Mouse (Mus musculus): Measurements from ENCODE around the gene Mast4. TPM values are rescaled to one million over a fixed set of nuclear protein-coding genes. Genes with fewer than 3 reads are reported as not detected.

Mast4 gene
- polyA plus RNA-seq, 1 experiment from 2014 or later: 14.6 TPM

DNA sequence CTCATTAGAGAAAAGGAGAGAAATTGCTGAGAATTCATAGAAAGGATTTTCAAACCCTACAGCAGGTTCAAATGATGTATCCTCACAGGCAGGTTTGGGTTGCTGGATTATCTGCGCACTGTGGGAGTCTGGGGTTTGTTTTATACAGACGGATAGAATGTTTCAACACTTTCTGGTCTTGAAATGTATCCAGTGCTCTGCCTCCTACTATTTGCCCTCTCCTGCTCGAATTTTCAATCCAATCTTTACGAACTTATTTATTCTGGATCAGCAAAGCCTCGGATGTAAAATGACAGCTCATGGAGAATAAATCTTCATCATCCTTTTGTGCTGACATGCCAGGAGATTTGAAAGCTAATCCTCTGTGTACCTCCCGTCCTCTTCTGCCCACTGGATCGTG is 281.6 kb downstream of the Mast4 start:
- Histone ChIP-seq H3K4me1 (no peaks in the 10 kb centered on the region), H3K27me3 (no peaks in the 10 kb centered on the region), H3K4me2 (replicated peaks) (no peak overlapping the region), H3K9me3 (no peaks in the 10 kb centered on the region), H3K9ac (replicated peaks) (no peak overlapping the region), H3K27ac (replicated peaks) (no peak overlapping the region), H3K36me3 (no peaks in the 10 kb centered on the region), H3K4me3 (no peak overlapping the region)
- 48% methylated on average over 7 of the region's 7 CpGs for WGBS
- ATAC-seq (replicated peaks): no peak

DNA sequence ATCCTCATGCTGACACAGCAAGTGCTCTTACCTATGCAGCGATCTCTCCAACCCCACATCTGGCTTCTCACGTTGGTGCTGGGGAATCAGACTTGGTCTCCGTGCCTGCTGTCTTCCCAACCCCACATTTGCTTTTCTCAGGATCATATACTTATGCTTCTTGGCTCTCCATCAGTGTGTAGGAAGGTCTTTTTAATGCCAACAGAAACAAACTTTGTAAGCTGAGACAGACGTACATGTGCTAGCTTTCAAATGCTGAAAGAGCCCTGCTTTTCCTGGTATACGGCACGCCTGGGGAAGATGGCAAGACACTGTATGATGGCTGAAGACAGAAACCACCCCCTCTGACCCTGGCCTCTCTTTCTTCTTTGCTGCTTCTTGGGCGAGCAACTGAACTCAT is 285.3 kb downstream of the Mast4 start:
- Histone ChIP-seq H3K4me3 (no peak overlapping the region), H3K36me3 (no peaks in the 10 kb centered on the region), H3K4me1 (no peaks in the 10 kb centered on the region), H3K9ac (replicated peaks) (no peak overlapping the region), H3K4me2 (replicated peaks) (no peak overlapping the region), H3K27ac (replicated peaks) (no peak overlapping the region), H3K9me3 (no peaks in the 10 kb centered on the region), H3K27me3 (no peaks in the 10 kb centered on the region)
- ATAC-seq (replicated peaks): no peak
- 82% methylated on average over 7 of the region's 7 CpGs for WGBS

GRCm38 (mm10) chr13:103043692-103044091 is 290.6 kb downstream of the Mast4 start:
- H3K9ac ChIP-seq (replicated peaks): no peak overlapping the region
- no peak overlapping the region for H3K4me2 ChIP-seq (replicated peaks)
- ATAC-seq (replicated peaks): no peak
- no peak overlapping the region for H3K4me3 ChIP-seq
- H3K27me3 ChIP-seq: no peaks in the 10 kb centered on the region
- no peak overlapping the region for H3K27ac ChIP-seq (replicated peaks)
- 96% methylated on average over 9 of the region's 9 CpGs for WGBS
- no peaks in the 10 kb centered on the region for H3K36me3 ChIP-seq
- H3K4me1 ChIP-seq: no peaks in the 10 kb centered on the region
- H3K9me3 ChIP-seq: no peaks in the 10 kb centered on the region

- no peaks in the 10 kb centered on the region for H3K27me3 ChIP-seq
- H3K4me2 ChIP-seq (replicated peaks): no peak overlapping the region
- H3K36me3 ChIP-seq: no peaks in the 10 kb centered on the region
- no peak overlapping the region for H3K9ac ChIP-seq (replicated peaks)
- WGBS: 84% methylated on average over 4 of the region's 4 CpGs
- no peak overlapping the region for H3K27ac ChIP-seq (replicated peaks)
- H3K9me3 ChIP-seq: no peaks in the 10 kb centered on the region
- H3K4me1 ChIP-seq: no peaks in the 10 kb centered on the region
- no peak for ATAC-seq (replicated peaks)
- H3K4me3 ChIP-seq: no peak overlapping the region
These were observed 291.3 kb downstream of the Mast4 start for GRCm38 (mm10) chr13:103043011-103043410.

DNA sequence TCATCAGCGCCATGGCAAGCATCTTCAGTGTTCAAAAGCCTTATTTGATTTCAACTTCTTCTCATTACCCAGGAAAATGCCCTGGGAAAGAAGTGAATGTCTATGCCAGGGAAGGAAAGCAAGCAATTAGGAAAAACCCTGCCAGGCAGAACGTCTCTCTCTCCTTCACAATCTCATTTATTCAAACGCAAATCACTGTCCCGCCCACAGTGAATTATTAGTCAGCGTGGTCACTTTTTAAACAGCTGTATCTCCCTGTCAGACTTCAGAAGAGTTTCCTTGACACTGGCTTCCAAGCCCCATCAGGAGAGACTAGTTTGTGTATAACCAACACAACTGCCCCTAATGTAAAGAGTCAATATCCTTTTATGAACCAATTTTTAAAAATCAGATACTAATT is 296.8 kb downstream of the Mast4 start:
- 12% methylated on average over 5 of the region's 5 CpGs for WGBS
- Histone ChIP-seq H3K4me3 (no peak overlapping the region), H3K4me1 (peaks cover 5% of the 10 kb centered on the region), H3K36me3 (no peaks in the 10 kb centered on the region), H3K9me3 (no peaks in the 10 kb centered on the region), H3K27ac (replicated peaks) (no peak overlapping the region), H3K9ac (replicated peaks) (no peak overlapping the region), H3K4me2 (replicated peaks) (no peak overlapping the region), H3K27me3 (no peaks in the 10 kb centered on the region)
- no peak for ATAC-seq (replicated peaks)

- no peaks in the 10 kb centered on the region for H3K9me3 ChIP-seq
- H3K36me3 ChIP-seq: no peaks in the 10 kb centered on the region
- no peak overlapping the region for H3K27ac ChIP-seq (replicated peaks)
- H3K4me3 ChIP-seq: no peak overlapping the region
- no peaks in the 10 kb centered on the region for H3K27me3 ChIP-seq
- 90% methylated on average over 5 of the region's 5 CpGs for WGBS
- no peak overlapping the region for H3K9ac ChIP-seq (replicated peaks)
- no peak overlapping the region for H3K4me2 ChIP-seq (replicated peaks)
- no peaks in the 10 kb centered on the region for H3K4me1 ChIP-seq
- ATAC-seq (replicated peaks): no peak
These were observed 304.9 kb downstream of the Mast4 start for GRCm38 (mm10) chr13:103029377-103029776.

DNA sequence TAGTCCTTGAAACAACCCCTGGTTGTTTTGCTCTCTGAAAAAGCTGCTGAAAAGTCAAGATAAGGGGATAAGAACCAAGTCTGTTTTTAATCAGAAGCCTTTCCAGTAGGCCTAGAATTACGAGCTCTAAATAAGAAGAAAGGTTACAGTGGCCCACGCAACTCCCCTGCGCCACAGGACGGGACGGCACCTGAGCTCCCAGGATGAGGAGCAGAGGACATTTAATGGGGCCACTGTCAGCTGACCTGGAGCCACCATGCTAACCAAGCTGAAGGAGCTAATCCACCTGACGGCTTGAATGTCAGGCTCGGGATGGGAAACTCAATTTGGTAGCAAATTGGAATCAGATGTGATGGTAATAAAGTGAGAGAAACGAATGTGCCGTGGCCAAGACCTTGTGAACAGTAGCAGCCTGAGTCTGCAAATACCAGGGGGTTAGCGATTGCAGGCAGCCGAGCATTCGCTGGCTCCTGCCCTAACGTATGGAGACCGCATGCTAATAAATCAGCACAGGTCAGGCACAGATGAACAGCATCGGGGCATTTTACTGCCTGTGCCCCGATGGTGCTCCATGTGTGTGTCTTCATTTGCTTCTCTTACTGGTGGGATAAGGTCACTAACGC is 306.7 kb downstream of the Mast4 start:
- Histone ChIP-seq H3K27ac (replicated peaks) (no peak overlapping the region), H3K9me3 (no peaks in the 10 kb centered on the region), H3K4me1 (no peaks in the 10 kb centered on the region), H3K36me3 (no peaks in the 10 kb centered on the region), H3K27me3 (no peaks in the 10 kb centered on the region), H3K4me3 (no peak overlapping the region), H3K4me2 (replicated peaks) (no peak overlapping the region), H3K9ac (replicated peaks) (no peak overlapping the region)
- 77% methylated on average over 17 of the region's 17 CpGs for WGBS
- no peak for ATAC-seq (replicated peaks)

DNA sequence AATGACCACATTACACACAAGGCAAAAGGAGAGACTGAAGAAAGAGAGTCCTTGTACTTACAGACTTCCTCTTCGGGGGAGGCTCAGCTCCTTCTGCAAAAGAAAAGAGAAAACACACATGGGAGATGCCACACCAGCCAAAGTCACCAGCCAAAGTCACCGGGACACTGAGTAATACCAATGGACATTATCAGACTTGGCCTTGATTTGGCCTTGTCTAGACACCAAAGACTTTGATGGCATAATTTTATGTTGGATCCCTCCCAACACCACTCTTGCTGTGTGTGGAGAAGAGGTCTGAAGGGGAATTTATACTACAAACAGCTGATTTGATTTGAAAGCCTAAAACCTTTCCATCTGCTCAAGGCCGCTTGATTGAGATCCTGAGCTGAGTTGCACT is 308.8 kb downstream of the Mast4 start:
- Histone ChIP-seq H3K27ac (replicated peaks) (no peak overlapping the region), H3K4me1 (no peaks in the 10 kb centered on the region), H3K36me3 (no peaks in the 10 kb centered on the region), H3K4me3 (no peak overlapping the region), H3K9me3 (no peaks in the 10 kb centered on the region), H3K4me2 (replicated peaks) (no peak overlapping the region), H3K27me3 (no peaks in the 10 kb centered on the region), H3K9ac (replicated peaks) (no peak overlapping the region)
- ATAC-seq (replicated peaks): no peak
- WGBS: 66% methylated on average over 3 of the region's 3 CpGs

DNA sequence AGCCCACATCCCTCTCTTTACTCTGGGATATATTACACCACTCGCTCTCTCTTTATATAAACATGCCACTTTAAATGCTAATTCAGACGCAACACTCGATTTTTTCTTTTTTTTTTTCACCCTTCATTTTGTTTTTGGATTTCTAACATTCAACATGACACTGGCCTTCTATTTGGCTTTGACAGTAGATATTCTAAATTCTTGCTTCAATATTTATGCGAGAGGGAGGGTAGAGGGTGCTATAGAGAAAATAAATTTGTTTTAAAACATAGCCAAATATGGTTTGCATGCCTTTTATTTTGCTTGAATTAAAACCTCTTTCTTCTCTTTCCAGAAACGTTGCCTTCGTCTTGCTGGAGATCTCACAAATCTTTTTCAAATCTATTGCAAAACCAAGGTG is 315.8 kb downstream of the Mast4 start:
- Histone ChIP-seq H3K27ac (replicated peaks) (no peak overlapping the region), H3K9ac (replicated peaks) (no peak overlapping the region), H3K4me2 (replicated peaks) (no peak overlapping the region), H3K4me3 (no peak overlapping the region), H3K9me3 (no peaks in the 10 kb centered on the region), H3K4me1 (no peaks in the 10 kb centered on the region), H3K27me3 (no peaks in the 10 kb centered on the region), H3K36me3 (no peaks in the 10 kb centered on the region)
- 59% methylated on average over 6 of the region's 6 CpGs for WGBS
- no peak for ATAC-seq (replicated peaks)

DNA sequence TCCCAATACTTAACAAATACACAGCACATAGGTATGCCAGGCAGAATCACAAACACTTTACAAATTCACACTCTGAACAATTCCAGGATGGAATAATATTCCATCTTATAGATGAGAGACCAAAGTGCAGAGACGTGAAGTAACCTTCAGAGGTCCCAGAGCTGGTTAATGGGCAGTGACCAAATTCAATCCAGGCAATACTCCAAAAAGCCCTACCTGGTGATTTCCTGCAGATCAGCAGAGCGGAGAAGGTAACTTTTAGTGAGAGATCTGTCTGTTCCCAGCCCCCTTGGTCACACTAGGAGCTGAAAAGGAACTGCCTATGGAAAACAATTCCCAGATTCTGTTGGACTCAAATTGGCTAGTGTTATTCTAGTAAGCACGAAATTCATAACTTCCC is 316.6 kb downstream of the Mast4 start:
- H3K27me3 ChIP-seq: no peaks in the 10 kb centered on the region
- H3K4me3 ChIP-seq: no peak overlapping the region
- H3K4me1 ChIP-seq: no peaks in the 10 kb centered on the region
- no peak overlapping the region for H3K27ac ChIP-seq (replicated peaks)
- H3K36me3 ChIP-seq: no peaks in the 10 kb centered on the region
- no peaks in the 10 kb centered on the region for H3K9me3 ChIP-seq
- 96% methylated on average over 3 of the region's 3 CpGs for WGBS
- ATAC-seq (replicated peaks): no peak
- no peak overlapping the region for H3K4me2 ChIP-seq (replicated peaks)
- no peak overlapping the region for H3K9ac ChIP-seq (replicated peaks)

DNA sequence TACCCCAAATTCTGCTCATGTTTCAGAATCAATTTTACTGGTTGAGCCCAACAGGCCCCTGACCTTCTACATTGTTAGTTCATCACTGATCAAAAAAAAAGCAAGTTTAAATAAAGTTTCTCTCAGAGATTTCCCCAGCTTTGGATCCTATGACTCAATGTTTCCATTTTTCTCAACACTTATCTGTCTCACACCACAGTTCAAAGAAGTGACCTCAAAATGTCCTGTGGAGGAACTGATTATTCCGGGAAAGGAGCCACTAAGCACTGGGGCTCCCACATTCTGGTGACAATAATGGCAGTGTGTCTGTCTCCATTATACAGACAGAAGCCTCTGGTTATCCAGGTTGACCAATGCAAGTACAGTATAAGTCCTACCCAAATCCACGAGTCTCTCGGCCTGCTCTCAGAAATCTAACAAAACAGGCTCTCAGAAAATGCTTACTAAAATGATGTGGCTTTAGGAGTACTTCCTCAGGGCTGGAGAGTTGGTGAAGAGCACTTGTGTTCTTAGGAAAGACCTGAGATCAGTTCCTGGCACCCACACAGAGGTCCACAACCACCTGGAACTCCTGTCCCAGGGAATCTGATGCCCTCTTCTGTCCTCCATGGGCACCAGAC is 319.1 kb downstream of the Mast4 start:
- Histone ChIP-seq H3K9ac (replicated peaks) (no peak overlapping the region), H3K4me2 (replicated peaks) (no peak overlapping the region), H3K4me1 (no peaks in the 10 kb centered on the region), H3K9me3 (no peaks in the 10 kb centered on the region), H3K4me3 (no peak overlapping the region), H3K27ac (replicated peaks) (no peak overlapping the region), H3K27me3 (no peaks in the 10 kb centered on the region), H3K36me3 (no peaks in the 10 kb centered on the region)
- no peak for ATAC-seq (replicated peaks)
- 90% methylated on average over 3 of the region's 3 CpGs for WGBS

DNA sequence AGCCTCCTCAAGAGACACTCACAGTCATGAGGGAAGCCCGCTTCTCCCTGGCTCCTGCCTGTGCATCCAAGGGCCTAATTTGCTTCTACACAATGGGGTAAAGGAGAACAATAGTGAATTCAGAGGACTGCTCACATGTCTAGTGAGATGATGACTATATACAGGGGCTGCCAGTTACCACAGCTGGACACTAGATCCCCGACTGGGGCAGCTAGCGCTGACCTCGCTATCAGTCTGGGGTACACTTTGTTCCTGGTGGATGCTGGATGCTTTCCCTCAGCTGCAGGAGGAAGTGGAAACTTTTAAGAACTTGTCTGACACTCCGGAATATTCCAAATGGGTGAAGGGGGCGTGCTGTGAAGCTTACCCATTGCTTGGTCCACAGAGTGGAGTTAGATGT is 319.7 kb downstream of the Mast4 start:
- Histone ChIP-seq H3K4me3 (no peak overlapping the region), H3K27ac (replicated peaks) (no peak overlapping the region), H3K36me3 (no peaks in the 10 kb centered on the region), H3K4me2 (replicated peaks) (no peak overlapping the region), H3K9me3 (no peaks in the 10 kb centered on the region), H3K4me1 (no peaks in the 10 kb centered on the region), H3K27me3 (no peaks in the 10 kb centered on the region), H3K9ac (replicated peaks) (no peak overlapping the region)
- no peak for ATAC-seq (replicated peaks)
- 46% methylated on average over 6 of the region's 6 CpGs for WGBS

DNA sequence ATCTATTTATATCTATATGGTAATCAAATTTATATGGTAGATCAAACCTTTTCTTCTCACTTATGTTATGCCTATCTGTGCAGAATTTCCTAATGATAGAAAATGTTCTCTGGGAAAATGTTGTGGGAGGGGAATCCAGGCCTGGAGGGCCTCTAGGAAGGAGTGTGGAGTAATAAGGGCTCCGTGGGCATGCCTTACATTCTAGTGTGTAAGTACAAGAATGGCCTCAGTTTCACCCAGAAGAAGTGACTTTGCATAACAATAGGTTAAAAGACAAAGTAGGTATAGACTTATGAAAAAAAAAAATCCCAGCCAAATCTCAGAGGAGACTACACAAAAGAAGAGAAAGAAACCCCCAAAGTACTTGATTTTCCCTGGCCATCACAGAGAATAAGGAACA is 320.1 kb downstream of the Mast4 start:
- H3K9me3 ChIP-seq: no peaks in the 10 kb centered on the region
- 18% methylated on average over 1 of the region's 1 CpGs for WGBS
- no peak overlapping the region for H3K4me3 ChIP-seq
- H3K9ac ChIP-seq (replicated peaks): no peak overlapping the region
- H3K4me2 ChIP-seq (replicated peaks): no peak overlapping the region
- H3K27me3 ChIP-seq: no peaks in the 10 kb centered on the region
- no peak overlapping the region for H3K27ac ChIP-seq (replicated peaks)
- no peaks in the 10 kb centered on the region for H3K4me1 ChIP-seq
- no peaks in the 10 kb centered on the region for H3K36me3 ChIP-seq
- no peak for ATAC-seq (replicated peaks)
